Mouse (Mus musculus): ENCODE results near the gene Ergic3.

Ergic3 gene

DNA sequence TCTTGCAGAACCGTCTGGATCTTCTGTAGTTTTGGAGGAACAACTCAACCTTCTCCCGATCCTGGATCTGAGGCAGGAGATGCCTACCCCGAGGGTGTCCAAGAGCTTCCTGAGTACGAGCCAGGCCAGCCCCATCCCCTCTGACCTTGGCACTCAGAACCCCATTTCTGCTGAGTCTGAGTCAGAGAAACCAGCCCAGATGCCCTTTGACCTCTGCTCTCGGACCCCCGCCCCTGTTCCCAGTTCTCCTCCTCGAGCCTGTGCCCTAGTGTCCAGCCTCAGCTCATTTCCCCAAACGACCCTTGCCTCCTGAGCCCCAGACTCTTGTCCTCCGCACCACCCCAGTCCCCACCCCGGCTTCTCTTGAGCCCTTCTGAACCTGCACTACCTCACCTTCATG is 58.3 kb downstream of the Ergic3 start:
- DNase-seq = no peak
